Mouse (Mus musculus) cerebellum, adult 2 months (tissue): ENCODE data around the gene Kcnk5.

ENCODE experiments used
- CTCF ChIP-seq: fragments of 200-500 bp; IDR thresholded peaks from 2 replicates; pipeline ENCODE4 v1.5.1; 2011; ENCODE audit warnings: low read depth, mild to moderate bottlenecking, control low read depth, low read length, moderate library complexity, borderline replicate concordance; ENCODE audit not compliant: insufficient read depth
- POLR2A ChIP-seq: fragments of 200-500 bp; IDR thresholded peaks from 2 replicates; pipeline ENCODE4 v1.6.1; 2011; ENCODE audit warnings: low read length, control low read depth, borderline replicate concordance; ENCODE audit not compliant: insufficient read depth

- TF ChIP-seq CTCF (no peak), POLR2A (no peak)
Measured at GRCm38 (mm10) chr14:20120868-20121267, 60.7 kb downstream of the Kcnk5 start.
